Mouse (Mus musculus) frontal cortex, postnatal 10 days (tissue): ENCODE measurements at regions not wholly inside any gene's neighbourhood (a gene's known extent, or its start where the extent isn't known, plus 50 kb on each side); places are given as distances from the start of the nearest gene placed in this dataset.
"Not testable (repeated sequence)": the region's sequence is repeated elsewhere in the genome, so short reads cannot be mapped to it uniquely, and the experiment has no call there.

Experiments used
- DNase-seq, 2 experiments: peaks; one replicate each; pipeline ENCODE4 v3.0.0; 2022; ENCODE audit warnings: low spot score in 2 of 2, mixed read lengths in 1 of 2

- DNase-seq = peak in 1 of 2 experiments; percentile 9
Measured at GRCm38 (mm10) chr1:124517543-124518171, 472.3 kb upstream of the Dpp10 start.

GRCm38 (mm10) chr1:124510492-124510891, 465.1 kb upstream of the Dpp10 start:
- no peak for DNase-seq

- no peak for DNase-seq
Measured at GRCm38 (mm10) chr1:124488456-124488855, 443.1 kb upstream of the Dpp10 start.

- DNase-seq = no peak
Measured at GRCm38 (mm10) chr1:124487965-124488364, 442.6 kb upstream of the Dpp10 start.

GRCm38 (mm10) chr1:124450128-124450527, 404.8 kb upstream of the Dpp10 start:
- DNase-seq = peak in 1 of 2 experiments; percentile 9

GRCm38 (mm10) chr1:124439526-124439925, 394.2 kb upstream of the Dpp10 start:
- DNase-seq = no peak

GRCm38 (mm10) chr1:124435850-124436249, 390.5 kb upstream of the Dpp10 start:
- DNase-seq = no peak

GRCm38 (mm10) chr1:124429583-124429982, 384.2 kb upstream of the Dpp10 start:
- no peak for DNase-seq

- no peak for DNase-seq
Measured at GRCm38 (mm10) chr1:124416762-124417161, 371.4 kb upstream of the Dpp10 start.

- DNase-seq = no peak
Measured at GRCm38 (mm10) chr1:124410236-124410635, 364.9 kb upstream of the Dpp10 start.

- DNase-seq = no peak
Measured at GRCm38 (mm10) chr1:124409781-124410180, 364.4 kb upstream of the Dpp10 start.

GRCm38 (mm10) chr1:124369604-124370003, 324.2 kb upstream of the Dpp10 start:
- DNase-seq = peak in 1 of 2 experiments; percentile 12

- DNase-seq = not testable (repeated sequence)
Measured at GRCm38 (mm10) chr1:124348491-124348890, 303.1 kb upstream of the Dpp10 start.

- DNase-seq = no peak
Measured at GRCm38 (mm10) chr1:124339444-124339843, 294.1 kb upstream of the Dpp10 start.

- DNase-seq = no peak
Measured at GRCm38 (mm10) chr1:124338648-124339047, 293.3 kb upstream of the Dpp10 start.

GRCm38 (mm10) chr1:124332294-124332693, 286.9 kb upstream of the Dpp10 start:
- DNase-seq = no peak
